Mouse (Mus musculus): ENCODE results near the gene Odf3b. TPM values are rescaled to one million over a fixed set of nuclear protein-coding genes. Genes with fewer than 3 reads are reported as not detected.

Gene Odf3b
- total RNA-seq, 1 experiment from 2014 or later: not detected

GRCm38 (mm10) chr15:89377362-89377761 lies 1.7 kb downstream of the Odf3b start:
- no peak for ATAC-seq (replicated peaks; ENCODE audit: insufficient number of reproducible peaks, low FRiP score, low TSS enrichment, poor library complexity, severe bottlenecking)

- ATAC-seq (replicated peaks; ENCODE audit: insufficient number of reproducible peaks, low FRiP score, low TSS enrichment, poor library complexity, severe bottlenecking): no peak
Observed at GRCm38 (mm10) chr15:89376957-89377356, 2.1 kb downstream of the Odf3b start, which contains the start of gene Tymp. Gene Tymp, minus strand, starts transcription at chr15:89377039.

- ATAC-seq (replicated peaks; ENCODE audit: insufficient number of reproducible peaks, low FRiP score, low TSS enrichment, poor library complexity, severe bottlenecking): no peak
Observed at GRCm38 (mm10) chr15:89376040-89376439, 3.0 kb downstream of the Odf3b start.

GRCm38 (mm10) chr15:89374801-89375534 lies 4.1 kb downstream of the Odf3b start:
- ATAC-seq (replicated peaks; ENCODE audit: insufficient number of reproducible peaks, low FRiP score, low TSS enrichment, poor library complexity, severe bottlenecking): no peak

GRCm38 (mm10) chr15:89374340-89374739 lies 4.7 kb downstream of the Odf3b start:
- no peak for ATAC-seq (replicated peaks; ENCODE audit: insufficient number of reproducible peaks, low FRiP score, low TSS enrichment, poor library complexity, severe bottlenecking)

GRCm38 (mm10) chr15:89373762-89374248 lies 5.3 kb downstream of the Odf3b start, which contains the start of gene Sco2:
Gene Sco2, minus strand, starts transcription at chr15:89373846.
- peak; percentile 42 for ATAC-seq (replicated peaks; ENCODE audit: insufficient number of reproducible peaks, low FRiP score, low TSS enrichment, poor library complexity, severe bottlenecking)

- peak; percentile 72 for ATAC-seq (replicated peaks; ENCODE audit: insufficient number of reproducible peaks, low FRiP score, low TSS enrichment, poor library complexity, severe bottlenecking)
Observed at GRCm38 (mm10) chr15:89373027-89373761, 5.9 kb downstream of the Odf3b start.

GRCm38 (mm10) chr15:89372536-89372935 lies 6.5 kb downstream of the Odf3b start:
- ATAC-seq (replicated peaks; ENCODE audit: insufficient number of reproducible peaks, low FRiP score, low TSS enrichment, poor library complexity, severe bottlenecking): no peak

- no peak for ATAC-seq (replicated peaks; ENCODE audit: insufficient number of reproducible peaks, low FRiP score, low TSS enrichment, poor library complexity, severe bottlenecking)
Observed at GRCm38 (mm10) chr15:89372068-89372467, 7.0 kb downstream of the Odf3b start.

GRCm38 (mm10) chr15:89365141-89365551 lies 13.9 kb downstream of the Odf3b start:
- 0 out of 2 replicates have a peak, but pooled peaks have one; percentile 7 for ATAC-seq (replicated peaks; ENCODE audit: insufficient number of reproducible peaks, low FRiP score, low TSS enrichment, poor library complexity, severe bottlenecking)

- no peak for ATAC-seq (replicated peaks; ENCODE audit: insufficient number of reproducible peaks, low FRiP score, low TSS enrichment, poor library complexity, severe bottlenecking)
Observed at GRCm38 (mm10) chr15:89363051-89363450, 16.0 kb downstream of the Odf3b start.

- ATAC-seq (replicated peaks; ENCODE audit: insufficient number of reproducible peaks, low FRiP score, low TSS enrichment, poor library complexity, severe bottlenecking): no peak
Observed at GRCm38 (mm10) chr15:89358784-89359183, 20.3 kb downstream of the Odf3b start.

GRCm38 (mm10) chr15:89356372-89356771 lies 22.7 kb downstream of the Odf3b start:
- no peak for ATAC-seq (replicated peaks; ENCODE audit: insufficient number of reproducible peaks, low FRiP score, low TSS enrichment, poor library complexity, severe bottlenecking)

GRCm38 (mm10) chr15:89355241-89356187 lies 23.6 kb downstream of the Odf3b start, which contains the start of the genes Lmf2 and Ncaph2:
Gene Lmf2, minus strand, starts transcription at chr15:89355659.
Gene Ncaph2, plus strand, starts transcription at chr15:89355719.
- ATAC-seq (replicated peaks; ENCODE audit: insufficient number of reproducible peaks, low FRiP score, low TSS enrichment, poor library complexity, severe bottlenecking): peak; percentile 88

GRCm38 (mm10) chr15:89354455-89354854 lies 24.6 kb downstream of the Odf3b start:
- ATAC-seq (replicated peaks; ENCODE audit: insufficient number of reproducible peaks, low FRiP score, low TSS enrichment, poor library complexity, severe bottlenecking): no peak

GRCm38 (mm10) chr15:89353837-89354236 lies 25.2 kb downstream of the Odf3b start:
- ATAC-seq (replicated peaks; ENCODE audit: insufficient number of reproducible peaks, low FRiP score, low TSS enrichment, poor library complexity, severe bottlenecking): no peak

- no peak for ATAC-seq (replicated peaks; ENCODE audit: insufficient number of reproducible peaks, low FRiP score, low TSS enrichment, poor library complexity, severe bottlenecking)
Observed at GRCm38 (mm10) chr15:89352795-89353194, 26.3 kb downstream of the Odf3b start.

GRCm38 (mm10) chr15:89352054-89352453 lies 27.0 kb downstream of the Odf3b start:
- ATAC-seq (replicated peaks; ENCODE audit: insufficient number of reproducible peaks, low FRiP score, low TSS enrichment, poor library complexity, severe bottlenecking): no peak

Data from monocyte, adult 5-6 weeks (primary cell).